Comparison of ENCODE assay signal across 7 mouse cellular contexts in genomic region chr9:107985131-107986119, GRCm38 (mm10). TPM values are rescaled to one million over a fixed set of nuclear protein-coding genes. Genes with fewer than 3 reads are reported as not detected.
A peak's percentile ranks its signal among the peaks of the same experiment; 100 is the strongest.
DNase-seq lines count a peak whose midpoint lies in the region; ATAC-seq lines count a peak whose summit lies in the region.

TSS of gene Inka1 (minus strand) at chr9:107985879.

- H3K4me2 ChIP-seq in intestine, embryonic 16.5 days (ENCODE audit: low read depth, low read length), result peak within 1 kb of the TSS; percentile 88
- H3K4me2 ChIP-seq in limb, embryonic 11.5 days (ENCODE audit: low read depth, severe bottlenecking), result peak within 1 kb of the TSS; percentile 99
- H3K4me2 ChIP-seq in midbrain, embryonic 12.5 days (replicated peaks), result peak within 1 kb of the TSS; percentile 90

- peaks cover 77% of the 10 kb centered on the region for H3K4me1 ChIP-seq in embryonic facial prominence, embryonic 10.5 days
- H3K4me1 ChIP-seq in intestine, embryonic 16.5 days (ENCODE audit: control insufficient read depth, insufficient read depth, low read length), result peaks cover 31% of the 10 kb centered on the region
- H3K4me1 ChIP-seq in limb, embryonic 11.5 days (ENCODE audit: control insufficient read depth, insufficient read depth, low read length), result peaks cover 38% of the 10 kb centered on the region
- peaks cover 37% of the 10 kb centered on the region for H3K4me1 ChIP-seq in midbrain, embryonic 12.5 days

- peak within 1 kb of the TSS; percentile 81 for H3K9ac ChIP-seq in intestine, embryonic 16.5 days (ENCODE audit: low read depth, low read length)
- peak within 1 kb of the TSS; percentile 85 for H3K9ac ChIP-seq in limb, embryonic 11.5 days (ENCODE audit: low read length)
- H3K9ac ChIP-seq in midbrain, embryonic 12.5 days (replicated peaks), result peak within 1 kb of the TSS; percentile 54

- no peaks in the 10 kb centered on the region for H3K9me3 ChIP-seq in embryonic facial prominence, embryonic 10.5 days
- no peaks in the 10 kb centered on the region for H3K9me3 ChIP-seq in intestine, embryonic 16.5 days (ENCODE audit: control insufficient read depth, low read length)
- no peaks in the 10 kb centered on the region for H3K9me3 ChIP-seq in limb, embryonic 11.5 days (ENCODE audit: control insufficient read depth, low read length)
- no peaks in the 10 kb centered on the region for H3K9me3 ChIP-seq in midbrain, embryonic 12.5 days

- H3K36me3 ChIP-seq in embryonic facial prominence, embryonic 10.5 days (replicated peaks), result peaks cover 7% of the 10 kb centered on the region; the same call in 1 of the 2 replicates
- H3K36me3 ChIP-seq in intestine, embryonic 16.5 days (ENCODE audit: control insufficient read depth, insufficient read depth, low read length), result no peaks in the 10 kb centered on the region
- H3K36me3 ChIP-seq in limb, embryonic 11.5 days (ENCODE audit: control insufficient read depth, insufficient read depth, low read length), result 0 out of 2 replicates have a peak, but pooled peaks cover 4% of the 10 kb centered on the region
- no peaks in the 10 kb centered on the region for H3K36me3 ChIP-seq in midbrain, embryonic 12.5 days

- peaks cover 12% of the 10 kb centered on the region; the same call in 1 of the 2 replicates for H3K27me3 ChIP-seq in embryonic facial prominence, embryonic 10.5 days (replicated peaks; ENCODE audit: low read depth, poor library complexity, severe bottlenecking)
- H3K27me3 ChIP-seq in intestine, embryonic 16.5 days (replicated peaks; ENCODE audit: control insufficient read depth, insufficient read depth, low read length), result no peaks in the 10 kb centered on the region
- H3K27me3 ChIP-seq in limb, embryonic 11.5 days (ENCODE audit: control insufficient read depth, insufficient read depth, low read length), result no peaks in the 10 kb centered on the region
- H3K27me3 ChIP-seq in midbrain, embryonic 12.5 days, result peaks cover 34% of the 10 kb centered on the region

- H3K4me3 ChIP-seq in embryonic facial prominence, embryonic 10.5 days, result peak within 1 kb of the TSS; percentile 81
- H3K4me3 ChIP-seq in intestine, embryonic 16.5 days (ENCODE audit: low read length), result peak within 1 kb of the TSS; percentile 86
- peak within 1 kb of the TSS; percentile 96 for H3K4me3 ChIP-seq in limb, embryonic 11.5 days (ENCODE audit: low read depth, low read length)
- H3K4me3 ChIP-seq in midbrain, embryonic 12.5 days, result peak within 1 kb of the TSS; percentile 68

- under 1% methylated on average over 58 of the region's 58 CpGs for WGBS in embryonic facial prominence, embryonic 10.5 days
- WGBS in intestine, embryonic 16.5 days, result 2% methylated on average over 58 of the region's 58 CpGs
- under 1% methylated on average over 58 of the region's 58 CpGs for WGBS in limb, embryonic 11.5 days
- under 1% methylated on average over 58 of the region's 58 CpGs for WGBS in midbrain, embryonic 12.5 days

- DNase-seq in adrenal gland, postnatal 14 days, result peak; percentile 94
- peak; percentile 95 for DNase-seq in embryonic facial prominence, embryonic 10.5 days (ENCODE audit: low spot score)
- no peak for DNase-seq in gonadal fat pad, adult 2 months (ENCODE audit: low read depth)
- DNase-seq in limb, embryonic 11.5 days (ENCODE audit: low spot score), result peak; percentile 96
- peak; percentile 92 for DNase-seq in spleen, adult 12 weeks (ENCODE audit: low spot score)

- peak; percentile 74 for ATAC-seq in intestine, embryonic 16.5 days
- ATAC-seq in limb, embryonic 11.5 days (ENCODE audit: insufficient number of reproducible peaks, low FRiP score, low TSS enrichment, low read depth), result peak; percentile 34
- ATAC-seq in midbrain, embryonic 12.5 days (ENCODE audit: low FRiP score, low read depth), result peak; percentile 75

- H3K27ac ChIP-seq in embryonic facial prominence, embryonic 10.5 days (replicated peaks), result peak within 1 kb of the TSS; percentile 95
- peak within 1 kb of the TSS; percentile 100 for H3K27ac ChIP-seq in intestine, embryonic 16.5 days (ENCODE audit: low read length)
- peak within 1 kb of the TSS; percentile 100 for H3K27ac ChIP-seq in limb, embryonic 11.5 days (replicated peaks; ENCODE audit: low read depth, low read length)
- 0 out of 2 replicates have a peak within 1 kb of the TSS, but pooled peaks have one; percentile 30 for H3K27ac ChIP-seq in midbrain, embryonic 12.5 days (replicated peaks)

RNA-seq across cellular contexts. Expression of gene Inka1, which starts in this region (rescaled TPM):
- total RNA-seq in adrenal gland, postnatal 14 days (2021), result 12.5 and 15.3 TPM in 2 replicates
- polyA plus RNA-seq in embryonic facial prominence, embryonic 10.5 days (2016; fragmentation: Nextera tagmentation; extraction: Ambion mirVana), result 99.3 and 112 TPM in 2 replicates
- 16.2 and 20.8 TPM in 2 replicates for polyA plus RNA-seq in gonadal fat pad, adult 2 months (2012; rRNA removed)
- 34.0 and 35.8 TPM in 2 replicates for polyA plus RNA-seq in intestine, embryonic 16.5 days (2015; fragmentation: Nextera tagmentation; extraction: Ambion mirVana)
- 165 and 174 TPM in 2 replicates for polyA plus RNA-seq in limb, embryonic 11.5 days (2014; fragmentation: Nextera tagmentation; extraction: Ambion mirVana)
- 16.1 and 24.6 TPM in 2 replicates for polyA plus RNA-seq in midbrain, embryonic 12.5 days (2016; fragmentation: Nextera tagmentation; extraction: Ambion mirVana)

Comparison
In these comparisons a context has a peak if more than half of its experiments do, and no peak if none do; other contexts are left out.
1. H3K27ac ChIP-seq: peak in every context shown above with its lines; median percentile 100 in intestine, embryonic 16.5 days; 100 in limb, embryonic 11.5 days; 95 in embryonic facial prominence, embryonic 10.5 days; 30 in midbrain, embryonic 12.5 days.